Mouse (Mus musculus): ENCODE data around the gene Hsd17b10. TPM values are rescaled to one million over a fixed set of nuclear protein-coding genes. Genes with fewer than 3 reads are reported as not detected.

Gene Hsd17b10
- 100 to 1,000 TPM; 156 to 164 TPM for total RNA-seq (2021)
- long read RNA-seq, experiment 1, transcript Hsd17b10-201 (6 exons, 962 nt), result major isoform, 152 of 165 reads
- long read RNA-seq, experiment 1, partial matches to known transcripts, result 7 of 165 reads
- long read RNA-seq, experiment 1, other reads (novel, unspliced or antisense), result 2 of 165 reads
- long read RNA-seq, experiment 2, transcript Hsd17b10-201 (6 exons, 962 nt), result major isoform, 132 of 143 reads
- long read RNA-seq, experiment 2, partial matches to known transcripts, result 5 of 143 reads
- long read RNA-seq, experiment 2, other reads (novel, unspliced or antisense), result 0 of 143 reads

DNA sequence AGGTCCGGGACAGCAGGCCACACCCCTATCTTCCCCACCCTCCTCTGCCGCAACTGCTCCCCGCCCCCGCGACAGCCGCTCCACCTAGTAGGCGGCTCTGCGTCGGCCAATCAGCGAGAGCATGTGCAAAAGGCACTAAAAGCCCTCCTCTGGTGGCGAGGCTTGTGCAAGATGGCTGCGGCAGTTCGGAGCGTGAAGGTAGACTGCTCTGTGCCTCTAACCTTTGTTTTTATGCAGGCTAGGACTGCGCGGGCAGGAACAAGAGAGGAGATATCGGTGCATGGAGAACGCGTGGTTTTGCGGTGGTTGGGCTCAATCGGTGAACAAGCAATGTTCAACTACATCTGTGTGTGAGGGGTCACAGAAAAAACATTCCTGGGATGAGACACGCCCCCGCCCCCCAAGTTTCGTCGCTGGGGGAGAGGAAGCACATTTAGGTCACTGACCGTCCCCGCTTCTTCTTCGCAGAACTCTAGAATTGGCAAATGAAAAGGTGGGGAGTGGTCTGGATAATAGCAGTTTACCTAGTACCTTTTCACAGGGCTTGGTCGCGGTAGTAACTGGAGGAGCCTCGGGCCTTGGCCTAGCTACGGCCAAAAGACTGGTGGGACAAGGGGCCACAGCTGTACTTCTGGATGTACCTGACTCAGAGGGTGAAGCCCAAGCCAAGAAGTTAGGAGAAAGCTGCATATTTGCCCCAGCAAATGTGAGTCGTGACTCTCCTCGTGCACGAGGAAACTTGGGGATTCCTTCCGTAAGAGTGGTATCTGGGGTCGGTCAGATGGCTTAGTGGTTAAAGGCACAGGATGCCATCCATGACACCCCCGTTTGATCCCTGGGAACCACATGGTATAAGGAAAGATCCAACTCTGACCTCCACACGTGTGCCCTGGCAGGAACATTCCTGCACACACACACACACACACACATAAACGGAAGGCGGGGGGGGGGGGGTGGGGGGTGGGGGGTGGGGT, at the start of gene Hsd17b10:
TSS of gene Hsd17b10 (plus strand) at position 109 of the 974 bp plus-strand sequence.
- DNase-seq (ENCODE audit: low spot score in 2 of 2), result peak; percentile 40 to 69

DNA sequence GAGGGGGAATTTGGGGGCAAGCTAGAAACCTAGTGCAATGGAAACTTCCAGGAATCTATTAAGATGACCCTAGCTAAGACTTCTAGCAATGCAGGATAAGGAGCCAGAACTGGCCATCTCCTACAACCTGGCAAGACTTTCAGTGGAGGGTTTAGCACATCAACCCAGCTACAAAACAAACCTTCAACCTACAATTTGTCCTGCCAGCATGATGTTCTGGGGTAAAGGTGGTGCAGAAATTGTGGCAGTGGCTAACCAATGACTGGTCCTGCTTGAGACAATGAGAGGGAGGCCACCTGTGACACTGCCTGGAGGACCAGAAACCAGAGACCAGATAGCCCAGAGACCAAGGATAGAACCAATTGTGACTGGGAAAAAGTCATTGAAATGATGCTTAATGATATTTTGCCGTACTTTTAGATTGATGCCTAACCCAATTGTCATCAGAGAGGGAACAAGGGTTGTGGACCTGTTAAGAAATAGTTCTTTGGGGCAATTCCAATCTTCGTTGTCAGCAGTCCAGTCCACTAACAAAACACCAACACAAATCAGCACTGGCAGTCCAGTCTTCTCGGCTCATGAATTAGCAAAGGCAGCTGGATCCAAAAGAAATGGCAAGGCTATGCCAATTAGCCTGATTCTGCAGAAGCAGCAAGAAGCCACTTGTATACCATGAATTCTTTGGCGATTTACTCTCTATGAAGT, 2.5 kb upstream of the Hsd17b10 start:
- DNase-seq (ENCODE audit: low spot score in 2 of 2), result no peak

DNA sequence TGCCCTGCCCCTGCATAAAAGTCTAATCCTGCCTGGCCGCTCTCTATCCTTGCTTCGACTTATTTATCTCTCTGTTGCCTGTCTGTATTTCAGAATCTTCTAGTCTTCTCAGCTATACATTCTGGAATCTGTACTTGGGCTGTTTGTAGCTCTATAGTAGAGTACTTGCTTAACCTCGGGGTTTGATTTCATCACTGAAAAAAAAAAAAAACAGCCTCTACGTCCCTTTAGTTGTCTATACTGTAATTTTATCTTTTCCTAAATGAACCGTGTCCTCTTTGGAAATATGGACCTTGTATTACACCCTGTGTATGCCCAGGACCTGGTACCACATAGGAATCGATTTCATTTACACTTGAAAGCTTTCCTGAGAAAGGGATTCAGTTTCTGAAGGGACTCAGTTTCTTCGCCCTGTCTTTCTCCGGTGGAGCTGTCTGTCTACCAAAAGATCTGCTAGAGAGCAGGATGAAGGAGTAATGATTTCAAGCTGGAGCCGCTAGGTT, 412 bp upstream of the Hsd17b10 start:
- no peak for DNase-seq (ENCODE audit: low spot score in 2 of 2)

DNA sequence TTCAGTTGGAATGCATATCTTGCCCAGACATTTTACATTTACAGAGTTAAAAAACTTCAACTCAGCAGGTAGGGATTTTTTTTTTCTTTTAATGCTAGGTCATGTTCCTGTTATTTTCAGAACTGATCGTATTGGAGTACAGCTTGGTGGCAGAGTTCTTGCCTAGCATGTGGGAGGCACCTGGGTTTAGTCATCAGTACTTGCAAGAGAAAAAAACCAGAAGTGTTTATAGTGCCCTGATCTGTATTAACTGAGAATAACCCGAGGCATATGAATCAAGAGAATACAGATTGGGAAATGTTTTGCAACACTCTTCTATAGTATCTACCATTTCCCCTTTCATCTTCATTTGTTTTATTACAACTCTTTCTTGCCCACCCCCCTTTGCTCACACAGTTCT, 1.2 kb downstream of the Hsd17b10 start:
- DNase-seq (ENCODE audit: low spot score in 2 of 2), result no peak

DNA sequence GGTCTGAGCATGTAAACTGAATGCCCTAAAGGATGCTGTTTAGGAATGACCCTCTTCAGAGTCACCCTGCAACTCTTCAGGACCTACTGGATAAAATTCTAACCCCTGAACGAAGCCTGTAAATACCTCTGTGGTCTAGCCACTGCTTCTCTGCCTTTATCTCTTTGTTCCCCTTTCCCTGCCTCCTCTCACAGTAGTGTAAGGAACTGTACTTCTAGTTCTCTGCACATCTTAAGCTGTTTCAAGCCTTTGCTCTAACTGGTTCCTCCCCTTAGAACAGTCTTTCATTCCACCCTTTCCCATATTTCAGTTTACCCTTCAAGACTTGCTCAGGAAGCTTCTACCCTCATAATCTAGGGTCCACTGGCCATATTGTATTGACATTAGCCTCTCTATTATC, 6.2 kb downstream of the Hsd17b10 start:
- no peak for DNase-seq (ENCODE audit: low spot score in 2 of 2)

DNA sequence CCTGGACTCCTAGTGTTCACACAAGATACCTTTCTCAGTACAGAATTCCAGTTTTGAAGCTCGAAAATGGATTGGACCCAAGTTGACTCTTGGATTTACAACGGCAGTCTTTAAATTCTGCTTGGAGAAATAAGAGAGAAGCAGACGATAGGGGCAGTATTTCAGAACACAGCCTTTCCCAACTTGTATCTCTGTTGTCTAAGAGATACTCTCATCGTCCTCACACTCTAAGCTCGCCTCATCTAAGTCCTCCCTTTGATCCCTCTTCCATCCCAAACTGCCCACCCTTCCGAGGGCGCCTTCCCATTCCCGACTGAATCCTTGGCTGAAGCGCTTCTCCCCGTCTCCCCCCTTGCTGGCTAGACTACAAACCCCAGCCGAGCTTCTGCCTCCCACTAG, 14.1 kb downstream of the Hsd17b10 start:
- DNase-seq (ENCODE audit: low spot score in 2 of 2), result no peak

DNA sequence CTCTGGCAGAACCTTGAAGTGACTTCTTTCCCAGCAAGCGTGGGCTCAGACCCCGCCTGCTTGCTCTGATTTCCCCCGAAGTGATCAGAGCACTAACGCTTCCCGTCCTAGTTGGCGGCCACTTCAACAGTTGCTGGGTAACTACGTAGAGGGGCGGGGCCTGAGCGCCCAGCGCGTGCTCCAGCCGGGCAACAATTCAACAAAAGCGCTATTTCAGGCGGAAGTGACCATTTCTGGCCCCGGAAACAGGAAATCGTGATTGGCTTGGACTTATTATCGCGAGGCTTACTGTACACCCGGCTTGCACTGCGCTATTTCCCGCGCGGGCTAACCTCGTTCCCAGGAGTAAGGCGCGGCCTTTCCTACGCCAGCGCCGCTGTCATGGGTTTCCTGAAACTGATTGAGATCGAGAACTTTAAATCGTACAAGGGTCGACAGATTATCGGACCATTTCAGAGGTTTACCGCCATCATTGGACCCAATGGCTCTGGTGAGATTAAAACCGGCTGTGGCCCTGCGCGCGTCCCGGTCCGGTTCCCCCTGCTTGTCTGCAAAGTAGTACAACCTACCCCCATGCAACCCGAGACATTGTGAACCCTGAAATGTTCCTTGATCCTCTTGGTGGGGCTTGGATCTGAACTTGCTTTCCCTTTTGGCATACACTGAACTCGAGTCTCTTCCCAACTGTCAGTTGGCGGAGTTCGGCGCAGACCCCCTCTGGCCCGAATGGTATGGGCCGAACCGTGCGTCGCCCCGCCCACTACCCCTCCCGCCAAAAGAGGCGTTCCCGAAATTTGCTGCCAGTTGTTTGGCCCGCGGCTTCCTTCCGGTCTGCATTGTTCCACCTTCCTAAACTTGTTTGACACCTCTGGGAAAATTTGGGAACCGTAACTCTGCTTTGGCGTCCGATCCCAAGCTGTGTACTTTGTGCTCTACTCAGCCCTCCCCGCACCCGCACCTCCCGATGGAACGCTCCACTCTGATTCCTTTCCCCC, 14.8 kb downstream of the Hsd17b10 start, which contains the start of the genes Ribc1 and Smc1a:
TSS of gene Ribc1 (minus strand) at position 145 of the 995 bp plus-strand sequence.
TSS of gene Smc1a (plus strand) at position 278 of the 995 bp plus-strand sequence.
- DNase-seq (ENCODE audit: low spot score in 2 of 2), result peak; percentile 42 to 65

DNA sequence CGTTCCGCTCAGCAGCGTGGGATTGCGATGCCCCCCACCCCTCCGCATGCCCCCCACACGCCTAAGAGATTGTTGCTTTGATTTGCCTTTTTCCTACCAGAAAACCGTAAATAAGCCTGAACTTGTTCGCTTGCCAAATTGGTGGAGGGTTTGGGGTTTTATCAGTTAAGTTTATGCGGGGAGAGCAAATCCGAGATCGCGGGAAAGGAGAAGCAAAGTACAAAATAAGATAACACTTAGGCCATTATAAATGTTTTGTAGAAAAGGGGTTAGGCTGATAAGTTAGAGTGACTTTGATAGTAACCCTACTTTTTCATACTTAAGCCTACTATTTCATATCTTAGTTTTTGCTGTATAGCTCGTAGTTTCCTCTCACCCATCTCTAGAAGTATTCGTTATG, 15.5 kb downstream of the Hsd17b10 start:
- DNase-seq (ENCODE audit: low spot score in 2 of 2), result no peak

DNA sequence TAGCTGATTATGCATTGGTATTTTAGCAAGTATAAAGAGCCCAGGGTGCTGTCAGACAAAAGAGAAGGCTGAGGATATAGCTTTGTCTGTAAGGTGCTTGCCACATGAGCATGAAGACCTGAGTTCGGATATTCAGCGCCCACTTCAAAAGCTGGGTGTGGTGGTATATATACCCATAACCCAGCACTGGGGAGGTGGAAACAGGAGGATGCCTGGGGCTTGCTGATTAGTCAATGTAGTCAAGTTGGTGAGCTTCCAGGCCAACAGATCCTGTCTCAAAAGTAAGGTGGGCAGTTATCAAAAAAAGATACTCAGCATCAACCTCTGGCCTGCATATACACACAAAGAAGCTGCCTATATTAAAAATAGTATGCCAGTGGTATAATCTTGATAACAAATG, 17.6 kb downstream of the Hsd17b10 start:
- no peak for DNase-seq (ENCODE audit: low spot score in 2 of 2)

DNA sequence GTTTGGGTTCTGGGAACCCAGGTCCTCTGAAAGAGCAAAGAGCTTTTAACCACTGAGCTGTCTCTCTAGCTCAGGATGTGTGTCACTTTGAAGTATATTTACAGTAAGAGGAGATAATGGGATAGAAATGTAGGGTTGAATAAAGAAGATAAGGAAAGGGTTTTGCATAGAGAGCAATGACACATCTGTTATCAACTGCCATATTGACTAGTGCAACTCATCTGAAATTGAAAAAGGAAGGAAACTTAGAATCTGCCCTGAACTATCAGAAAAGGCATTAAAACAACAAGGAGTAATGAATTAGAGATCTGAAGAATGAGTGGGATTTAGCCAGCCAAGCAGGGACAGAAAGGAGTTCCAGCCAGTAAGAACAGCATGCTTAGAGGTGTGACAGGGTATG, 38.2 kb downstream of the Hsd17b10 start:
- no peak for DNase-seq (ENCODE audit: low spot score in 2 of 2)

DNA sequence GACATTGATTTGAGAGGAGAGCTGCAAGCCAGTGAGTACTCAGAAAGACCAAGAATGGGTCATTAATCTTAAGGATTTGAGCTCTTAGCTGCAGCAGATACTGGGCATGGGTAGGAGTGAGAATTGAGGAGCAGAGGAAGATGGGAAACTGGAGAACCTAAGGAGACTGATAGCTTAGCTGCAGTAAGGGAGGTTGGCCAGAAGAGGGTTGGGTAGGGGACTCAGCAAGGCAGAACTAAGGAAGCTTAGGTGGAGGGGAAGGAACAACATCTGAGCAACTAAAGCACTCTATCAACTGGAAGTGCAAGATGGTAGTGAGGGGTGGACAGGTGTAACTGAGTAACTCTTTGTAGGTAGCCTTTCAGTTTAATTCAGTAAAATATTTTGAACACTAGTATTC, 45.6 kb downstream of the Hsd17b10 start:
- DNase-seq (ENCODE audit: low spot score in 2 of 2), result no peak

DNA sequence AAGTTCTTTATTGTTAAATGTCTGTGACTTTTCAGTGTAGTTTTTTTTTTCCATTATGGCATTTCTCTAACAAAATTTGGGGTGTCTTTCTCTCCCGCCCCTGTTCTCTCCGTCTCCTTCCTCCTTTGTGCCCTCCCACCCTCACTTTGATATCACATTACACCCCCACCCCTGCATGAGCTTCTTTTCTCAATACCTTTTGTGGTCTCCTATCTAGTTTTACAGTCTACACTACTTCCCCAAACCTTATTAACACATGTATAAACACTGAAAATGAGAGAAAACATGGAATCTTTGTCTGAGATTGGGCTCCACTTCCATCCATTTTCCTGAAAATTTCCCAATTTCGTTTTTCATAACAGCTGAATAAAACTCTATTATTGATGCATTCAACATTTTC, 50.9 kb downstream of the Hsd17b10 start:
- DNase-seq (ENCODE audit: low spot score in 2 of 2), result no peak

Other genes starting within 250 kb of the Hsd17b10 start
- gene Huwe1, start 201.0 kb upstream of the Hsd17b10 start, total RNA-seq (2021), result 100 to 1,000 TPM; 213 to 240 TPM
- 1 to 10 TPM; 1.1 to 1.7 TPM for gene Ribc1, start 14.4 kb downstream of the Hsd17b10 start, total RNA-seq (2021)
- 10 to 100 TPM; 75.4 to 85.8 TPM for gene Smc1a, start 14.6 kb downstream of the Hsd17b10 start, total RNA-seq (2021)
- gene Iqsec2, start 142.4 kb downstream of the Hsd17b10 start, total RNA-seq (2021), result 10 to 100 TPM; 30.5 to 40.2 TPM
- 10 to 100 TPM; 56.5 to 87.3 TPM for gene Kdm5c, start 231.2 kb downstream of the Hsd17b10 start, total RNA-seq (2021)